In genomic region chr2:148395131-148396051, GRCm38 (mm10) we compare ENCODE assay signal across 8 mouse cellular contexts. TPM values are rescaled to one million over a fixed set of nuclear protein-coding genes. Genes with fewer than 3 reads are reported as not detected.
A peak's percentile ranks its signal among the peaks of the same experiment; 100 is the strongest.
DNase-seq lines count a peak whose midpoint lies in the region; ATAC-seq and TF ChIP-seq lines count a peak whose summit lies in the region.

TSS of gene Sstr4 (plus strand) at chr2:148395344.

- peak within 1 kb of the TSS; percentile 37; the same call in 1 of the 2 replicates for H3K9ac ChIP-seq in embryonic facial prominence, embryonic 15.5 days
- H3K9ac ChIP-seq in heart, embryonic 15.5 days, result peak within 1 kb of the TSS; percentile 51

- peak; percentile 87 for TF ChIP-seq CTCF in layer of hippocampus, adult 2 months (conservative IDR thresholded peaks at IDR 0.05)
- peak; percentile 45 for TF ChIP-seq CTCF in lung, adult 2 months (IDR thresholded peaks at IDR 0.05; ENCODE audit: insufficient read depth, low read length)

- no peak within 1 kb of the TSS for H3K27ac ChIP-seq in embryonic facial prominence, embryonic 15.5 days (replicated peaks)
- no peak within 1 kb of the TSS for H3K27ac ChIP-seq in heart, embryonic 15.5 days
- peak within 1 kb of the TSS; percentile 97 for H3K27ac ChIP-seq in layer of hippocampus, adult 2 months

- peaks cover 31% of the 10 kb centered on the region for H3K27me3 ChIP-seq in embryonic facial prominence, embryonic 15.5 days
- peaks cover 28% of the 10 kb centered on the region for H3K27me3 ChIP-seq in heart, embryonic 15.5 days

- H3K36me3 ChIP-seq in embryonic facial prominence, embryonic 15.5 days, result no peaks in the 10 kb centered on the region
- H3K36me3 ChIP-seq in heart, embryonic 15.5 days, result no peaks in the 10 kb centered on the region

- TF ChIP-seq POLR2A in lung, adult 2 months (IDR thresholded peaks at IDR 0.05; ENCODE audit: borderline replicate concordance, extremely low read depth, low read depth, low read length), result peak; percentile 35; the same call in 1 of the 2 replicates

- peak within 1 kb of the TSS; percentile 98 for H3K4me2 ChIP-seq in embryonic facial prominence, embryonic 15.5 days (replicated peaks)
- H3K4me2 ChIP-seq in heart, embryonic 15.5 days, result peak within 1 kb of the TSS; percentile 99

- peak within 1 kb of the TSS; percentile 54 for H3K4me3 ChIP-seq in embryonic facial prominence, embryonic 15.5 days (replicated peaks)
- H3K4me3 ChIP-seq in heart, embryonic 15.5 days, result peak within 1 kb of the TSS; percentile 59
- H3K4me3 ChIP-seq in layer of hippocampus, adult 2 months, result peak within 1 kb of the TSS; percentile 79
- H3K4me3 ChIP-seq in lung, adult 2 months (replicated peaks; ENCODE audit: extremely low read depth, low read depth, low read length), result peak within 1 kb of the TSS; percentile 29

- H3K4me1 ChIP-seq in embryonic facial prominence, embryonic 15.5 days, result peaks cover 33% of the 10 kb centered on the region
- peaks cover 30% of the 10 kb centered on the region for H3K4me1 ChIP-seq in heart, embryonic 15.5 days (replicated peaks)
- peaks cover 22% of the 10 kb centered on the region for H3K4me1 ChIP-seq in lung, adult 2 months (ENCODE audit: control insufficient read depth, insufficient read depth, low read length)

- no peaks in the 10 kb centered on the region for H3K9me3 ChIP-seq in embryonic facial prominence, embryonic 15.5 days (replicated peaks)
- no peaks in the 10 kb centered on the region for H3K9me3 ChIP-seq in heart, embryonic 15.5 days (replicated peaks)

- ATAC-seq in embryonic facial prominence, embryonic 15.5 days (ENCODE audit: insufficient number of reproducible peaks, low FRiP score, low TSS enrichment, low read depth), result peak; percentile 67
- peak; percentile 60 for ATAC-seq in heart, embryonic 15.5 days (replicated peaks; ENCODE audit: insufficient number of reproducible peaks, insufficient read depth, low FRiP score, low read depth)
- ATAC-seq in neutrophil, adult 5-6 weeks (ENCODE audit: extremely low read depth, insufficient number of reproducible peaks, low FRiP score, poor library complexity, severe bottlenecking), result peak; percentile 69

- WGBS in embryonic facial prominence, embryonic 15.5 days, result 4% methylated on average over 83 of the region's 83 CpGs
- 4% methylated on average over 83 of the region's 83 CpGs for WGBS in heart, embryonic 15.5 days
- 21% methylated on average over 83 of the region's 83 CpGs for WGBS in lung, adult 2 months

- DNase-seq in spleen, adult 18-20 months, result peak; percentile 15 to 41
- DNase-seq in spleen, adult 12 weeks (ENCODE audit: low spot score), result no peak
- DNase-seq in layer of hippocampus, adult 2 months (ENCODE audit: low spot score in 2 of 2), result peak; percentile 62 to 72
- DNase-seq in lung, adult 2 months, result peak; percentile 37
- DNase-seq in adipocyte (ENCODE audit: low spot score), result no peak

RNA-seq across cellular contexts. Expression of gene Sstr4, which starts in this region (rescaled TPM):
- polyA plus RNA-seq in embryonic facial prominence, embryonic 15.5 days (2015; fragmentation: Nextera tagmentation; extraction: Ambion mirVana), result 2.9 and 3.1 TPM in 2 replicates
- 0.48 and 1.0 TPM in 2 replicates for polyA plus RNA-seq in heart, embryonic 15.5 days (2015; fragmentation: Nextera tagmentation; extraction: Ambion mirVana)
- total RNA-seq in layer of hippocampus, adult 2 months (2021), result 10 to 100 TPM; 75.5 TPM
- 8.3 and 10.8 TPM in 2 replicates for polyA plus RNA-seq in lung, adult 2 months (2012; rRNA removed)
- 2.0 and 3.6 TPM in 2 replicates for total RNA-seq in neutrophil, adult 5-6 weeks (2017)

Comparison
In these comparisons a context has a peak if more than half of its experiments do, and no peak if none do; other contexts are left out.
1. RNA of gene Sstr4 (total RNA-seq): 75.5 TPM in layer of hippocampus, adult 2 months; 2.0 to 3.6 TPM in neutrophil, adult 5-6 weeks; every median in the first group is over 10 times any median in the second.
2. DNase-seq: peak in spleen, adult 18-20 months (2 of 2), layer of hippocampus, adult 2 months (2 of 2) and lung, adult 2 months (single experiment); none in spleen, adult 12 weeks (single experiment) and adipocyte (single experiment).
3. H3K4me3 ChIP-seq: peak in every context shown above with its lines; median percentile 79 in layer of hippocampus, adult 2 months; 59 in heart, embryonic 15.5 days; 54 in embryonic facial prominence, embryonic 15.5 days; 29 in lung, adult 2 months.
4. Peak in every context shown above with its lines, with median percentiles within 50 percentile points of each other: ATAC-seq.